Mouse (Mus musculus): Measurements from ENCODE around the gene Sec31a.

GRCm38 (mm10) chr5:100332300-100333004, 83.6 kb downstream of the Sec31a start:
- TF ChIP-seq CHD2 (IDR thresholded peaks at IDR 0.05; ENCODE audit: low read depth, low read length) (no peak), HCFC1 (IDR thresholded peaks at IDR 0.05; ENCODE audit: borderline replicate concordance, insufficient read depth, low read length) (no peak)

Measured in ES-E14 (cell line).